Mouse (Mus musculus): ENCODE data around the gene Nsmce3.

Nsmce3 gene

GRCm38 (mm10) chr7:64872743-64873241 lies at the start of gene Nsmce3:
TSS of gene Nsmce3 (minus strand) at chr7:64872997.
- peak; percentile 98 for DNase-seq

- DNase-seq = no peak
Observed at GRCm38 (mm10) chr7:64921189-64921588, 48.4 kb upstream of the Nsmce3 start.

GRCm38 (mm10) chr7:64920735-64921134 lies 47.9 kb upstream of the Nsmce3 start:
- no peak for DNase-seq

- no peak for DNase-seq
Observed at GRCm38 (mm10) chr7:64916654-64917053, 43.9 kb upstream of the Nsmce3 start.

- DNase-seq = no peak
Observed at GRCm38 (mm10) chr7:64915121-64915520, 42.3 kb upstream of the Nsmce3 start.

- no peak for DNase-seq
Observed at GRCm38 (mm10) chr7:64911945-64912344, 39.1 kb upstream of the Nsmce3 start.

GRCm38 (mm10) chr7:64910208-64910607 lies 37.4 kb upstream of the Nsmce3 start:
- no peak for DNase-seq

- no peak for DNase-seq
Observed at GRCm38 (mm10) chr7:64906955-64907354, 34.2 kb upstream of the Nsmce3 start.

GRCm38 (mm10) chr7:64905506-64905905 lies 32.7 kb upstream of the Nsmce3 start:
- no peak for DNase-seq

GRCm38 (mm10) chr7:64900249-64900648 lies 27.5 kb upstream of the Nsmce3 start:
- peak; percentile 24 to 52 for DNase-seq

GRCm38 (mm10) chr7:64896587-64896986 lies 23.8 kb upstream of the Nsmce3 start:
- no peak for DNase-seq

- DNase-seq = no peak
Observed at GRCm38 (mm10) chr7:64895685-64896101, 22.9 kb upstream of the Nsmce3 start.

- DNase-seq = no peak
Observed at GRCm38 (mm10) chr7:64891139-64891538, 18.3 kb upstream of the Nsmce3 start.

- peak; percentile 22 to 31 for DNase-seq
Observed at GRCm38 (mm10) chr7:64889919-64890318, 17.1 kb upstream of the Nsmce3 start.

- no peak for DNase-seq
Observed at GRCm38 (mm10) chr7:64884187-64884862, 11.5 kb upstream of the Nsmce3 start.

- no peak for DNase-seq
Observed at GRCm38 (mm10) chr7:64882243-64882642, 9.4 kb upstream of the Nsmce3 start.

- DNase-seq = no peak
Observed at GRCm38 (mm10) chr7:64881387-64881786, 8.6 kb upstream of the Nsmce3 start.

- DNase-seq = no peak
Observed at GRCm38 (mm10) chr7:64880415-64880814, 7.6 kb upstream of the Nsmce3 start.

GRCm38 (mm10) chr7:64874941-64875340 lies 2.1 kb upstream of the Nsmce3 start:
- DNase-seq = no peak

GRCm38 (mm10) chr7:64873266-64873665 lies 469 bp upstream of the Nsmce3 start:
- peak in 1 of 2 experiments; percentile 28 for DNase-seq

GRCm38 (mm10) chr7:64871987-64872742 lies 632 bp downstream of the Nsmce3 start:
- DNase-seq = no peak

GRCm38 (mm10) chr7:64869549-64870065 lies 3.2 kb downstream of the Nsmce3 start:
- peak in 1 of 2 experiments; percentile 53 for DNase-seq

GRCm38 (mm10) chr7:64863538-64863937 lies 9.3 kb downstream of the Nsmce3 start:
- no peak for DNase-seq

GRCm38 (mm10) chr7:64862978-64863377 lies 9.8 kb downstream of the Nsmce3 start:
- DNase-seq = no peak

All from cerebellum, postnatal 14 days (tissue).